Mouse (Mus musculus) erythroblast, embryonic 14.5 days (primary cell): ENCODE results near the gene Slc22a5.

Source experiments
- GATA1 ChIP-seq: IDR thresholded peaks from 2 replicates; pipeline ENCODE4 v1.6.1; 2012; ENCODE audit warnings: low read length, inconsistent platforms, mixed read lengths
- TAL1 ChIP-seq: IDR thresholded peaks from 3 replicates; pipeline ENCODE4 v1.6.1; 2012; ENCODE audit warnings: low read length, inconsistent platforms, mixed read lengths

- no peak for TF ChIP-seq TAL1
- no peak for TF ChIP-seq GATA1
Observed at GRCm38 (mm10) chr11:53869172-53869571, 22.3 kb downstream of the Slc22a5 start.
